Mouse (Mus musculus) adrenal gland (tissue): ENCODE measurements around the gene D430042O09Rik.

Experiments used
- intact Hi-C: fragments of 180-260 bp; cut with DNase I; formaldehyde crosslinking; loops from one replicate; pipeline ENCODE4 v1.15.1; 2025

Gene D430042O09Rik

DNA sequence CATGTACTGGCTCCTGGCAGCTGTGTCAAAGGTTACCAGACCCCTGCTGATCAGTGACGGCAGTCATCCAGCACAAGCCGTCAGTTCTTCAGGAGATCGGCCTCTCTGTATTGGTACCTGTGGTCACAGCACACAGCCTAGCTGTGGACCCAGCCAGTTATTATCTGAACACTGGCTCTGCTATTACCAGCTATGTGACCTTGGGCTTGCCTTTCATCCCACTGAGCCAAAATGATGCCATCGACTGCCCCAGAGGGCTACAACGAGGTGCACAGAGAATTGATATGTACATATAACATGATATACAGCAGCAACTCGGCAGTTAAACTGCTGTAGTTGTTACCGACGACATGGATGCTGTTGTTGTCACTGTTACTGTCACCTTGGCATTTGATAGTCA, 82.4 kb downstream of the D430042O09Rik start:
- intact Hi-C loops = no loop called here

DNA sequence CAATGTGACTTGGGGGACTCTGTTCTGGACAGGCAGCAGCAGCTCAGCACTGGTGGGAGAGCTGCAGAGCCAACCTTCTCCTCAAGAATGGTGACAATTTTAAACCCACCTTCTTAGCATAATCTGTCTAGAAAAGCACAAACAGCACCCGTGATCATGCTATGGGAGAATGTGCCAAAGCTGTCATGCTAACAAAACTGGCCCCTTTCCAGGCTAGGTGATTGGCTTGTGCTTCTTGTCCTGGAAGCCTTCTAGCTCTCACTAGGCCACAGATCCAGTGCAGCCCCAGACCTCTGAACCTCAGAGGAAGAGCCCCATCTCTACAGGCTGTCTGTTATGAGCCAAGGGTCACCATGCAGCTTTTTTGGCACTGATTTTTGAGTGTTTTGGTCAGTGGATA, 98.9 kb downstream of the D430042O09Rik start:
- intact Hi-C loops = no loop called here

DNA sequence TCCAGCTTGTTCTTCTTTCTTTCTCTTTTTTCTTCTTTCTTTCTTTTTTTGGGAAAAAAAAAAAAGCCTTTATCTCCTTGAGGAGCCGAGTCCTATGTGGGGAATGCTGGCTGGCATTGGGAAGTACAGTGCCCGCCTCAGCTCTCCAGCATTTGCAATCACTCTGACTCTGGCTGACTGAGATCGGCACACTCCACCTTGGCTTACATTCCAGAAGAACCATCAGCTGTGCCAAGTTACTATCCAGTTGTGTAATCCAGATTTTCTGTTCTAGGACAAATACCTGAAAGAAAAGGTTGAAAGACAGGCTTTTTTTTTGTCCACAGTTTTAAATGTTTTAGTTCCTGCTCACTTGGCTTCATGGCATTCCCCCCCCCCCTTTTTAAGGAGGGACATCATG, 100.5 kb downstream of the D430042O09Rik start:
- intact Hi-C loops = no loop called here

DNA sequence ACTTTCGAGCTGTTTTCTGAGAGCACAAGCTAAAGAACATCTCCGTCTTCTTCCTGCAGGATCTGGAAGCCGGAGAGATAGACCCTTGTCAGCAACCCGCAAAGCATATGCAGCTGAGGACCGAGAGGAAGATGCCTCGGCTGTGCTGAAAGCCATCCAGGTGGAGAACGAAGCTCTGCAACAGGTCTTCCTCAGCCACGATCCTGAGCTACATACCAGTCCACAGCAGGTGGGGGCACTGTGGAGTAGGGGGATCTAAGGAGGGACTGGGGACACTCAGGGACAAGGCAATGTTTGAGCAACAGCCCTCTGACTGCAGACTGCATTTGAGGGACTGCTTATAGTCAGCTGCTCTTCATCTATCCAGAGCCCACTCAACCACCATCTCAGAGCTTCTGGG, 105.0 kb downstream of the D430042O09Rik start:
- intact Hi-C loops = no loop called here

DNA sequence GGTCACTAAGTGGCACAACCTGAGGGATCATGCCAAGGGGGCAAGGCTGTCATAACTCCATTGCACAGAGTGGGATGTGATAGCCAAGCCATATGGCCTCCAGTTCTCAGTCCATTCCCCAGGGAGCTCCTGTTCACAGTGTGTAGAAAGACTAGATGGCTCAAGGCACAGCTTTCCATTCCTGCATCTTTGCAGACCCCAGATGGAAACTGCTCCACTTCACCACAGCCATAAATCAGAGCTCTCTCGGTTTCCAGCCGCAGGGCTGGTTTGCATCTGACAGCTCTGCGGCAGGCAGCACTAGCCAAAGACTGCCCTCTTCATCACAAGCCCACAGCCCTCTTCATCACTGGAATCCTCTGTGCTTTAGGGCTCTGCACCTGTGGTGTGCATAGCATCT, 108.0 kb downstream of the D430042O09Rik start:
- intact Hi-C loops = no loop called here

DNA sequence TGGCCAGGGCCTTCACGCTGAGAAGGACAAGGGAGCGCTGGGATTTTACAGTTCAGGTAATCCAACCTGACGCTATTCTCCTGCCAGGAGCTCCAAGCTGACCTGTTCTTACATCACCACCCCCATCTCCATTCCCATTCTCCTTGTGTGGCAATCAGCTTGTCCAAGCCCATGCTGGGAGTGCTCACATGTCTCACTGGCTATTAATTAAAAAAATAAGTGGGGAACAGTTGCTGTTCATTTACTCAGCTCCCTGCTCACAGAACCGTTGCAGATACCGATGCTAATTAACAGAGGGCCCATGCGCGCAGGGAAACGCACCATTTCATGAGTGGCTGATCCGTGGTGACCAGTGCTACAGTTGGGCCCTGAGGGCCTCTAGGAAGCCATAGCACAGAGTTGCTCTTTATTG, 110.6 kb downstream of the D430042O09Rik start:
- intact Hi-C loops = no loop called here

DNA sequence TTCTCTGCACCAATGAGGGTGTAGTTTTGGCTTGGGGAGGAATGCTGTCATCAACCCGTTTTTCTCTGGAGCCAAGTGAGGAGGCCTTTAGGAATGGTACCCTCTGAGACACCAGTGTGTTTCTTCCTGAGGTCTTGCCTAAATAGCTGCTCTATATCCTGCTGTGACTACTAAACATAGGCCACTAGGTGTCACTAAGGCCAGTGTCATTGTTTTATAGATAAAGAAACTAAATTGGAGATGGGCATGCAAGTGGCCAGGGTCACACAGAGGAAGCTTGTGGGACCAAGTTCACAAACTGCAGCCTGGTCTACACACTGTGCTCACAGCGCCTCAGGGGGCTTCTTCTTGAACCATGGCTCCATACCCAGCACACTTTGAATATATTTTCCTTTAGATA, 112.5 kb downstream of the D430042O09Rik start:
- intact Hi-C loops = loop anchor here (2.0 kb wide), 1 partner anchor 269 kb away; no protein-coding TSS in a partner anchor

DNA sequence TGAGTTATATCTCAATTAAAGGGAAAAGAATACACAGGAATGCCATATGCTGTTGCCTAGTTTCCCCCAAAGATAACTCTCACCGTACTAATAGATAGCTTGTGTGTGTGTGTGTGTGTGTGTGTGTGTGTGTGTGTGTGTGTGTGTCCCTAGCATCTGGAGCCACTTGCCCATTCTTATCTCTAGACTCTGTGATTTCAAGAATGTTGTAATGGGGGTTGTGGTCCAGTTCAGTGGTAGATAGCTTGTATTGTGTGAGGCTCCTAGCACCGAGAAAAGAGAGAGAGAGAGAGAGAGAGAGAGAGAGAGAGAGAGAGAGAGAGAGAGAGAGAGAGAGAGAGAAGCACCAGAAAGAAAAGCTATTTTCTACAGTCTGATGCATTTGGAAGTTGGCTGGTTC, 118.7 kb downstream of the D430042O09Rik start:
- intact Hi-C loops = no loop called here

DNA sequence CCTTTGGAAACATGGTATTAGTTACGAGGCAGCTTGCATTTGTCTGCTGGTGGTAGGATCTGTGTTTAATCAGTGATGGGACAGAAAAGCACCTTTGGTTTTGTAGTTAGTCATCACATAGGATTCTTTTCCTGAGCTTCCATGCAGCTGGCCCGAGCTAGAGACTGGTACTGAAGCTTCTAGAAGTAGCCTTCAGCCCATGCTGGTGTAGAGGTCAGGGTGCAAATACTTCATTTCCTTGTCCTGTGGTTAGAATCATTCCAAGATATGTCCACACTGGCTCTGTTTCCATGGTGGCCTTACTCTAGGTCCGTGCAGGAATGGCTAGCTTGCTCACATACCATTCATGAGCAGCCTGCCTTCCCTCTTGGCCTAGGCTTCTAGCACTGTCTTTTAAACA, 119.2 kb downstream of the D430042O09Rik start:
- intact Hi-C loops = no loop called here

DNA sequence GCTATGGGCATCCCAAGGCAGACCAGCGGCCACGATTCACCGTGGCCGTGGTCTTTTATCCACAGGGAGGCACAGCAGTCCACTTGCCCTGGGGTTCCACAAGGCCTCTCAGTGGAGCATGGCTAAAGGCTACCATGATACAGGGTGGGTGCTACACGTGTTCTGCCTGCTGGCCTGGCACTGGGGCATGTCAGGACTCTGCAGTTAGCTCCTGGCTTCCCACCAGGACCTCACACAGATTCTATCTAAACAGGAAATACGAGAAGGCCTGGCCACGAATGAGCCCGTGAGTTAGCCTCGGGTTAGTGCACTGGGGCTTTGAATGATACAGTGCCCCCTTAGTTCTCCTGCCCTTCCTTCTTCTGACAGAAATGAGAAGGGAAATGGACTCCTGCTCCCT, 119.7 kb downstream of the D430042O09Rik start:
- intact Hi-C loops = no loop called here

DNA sequence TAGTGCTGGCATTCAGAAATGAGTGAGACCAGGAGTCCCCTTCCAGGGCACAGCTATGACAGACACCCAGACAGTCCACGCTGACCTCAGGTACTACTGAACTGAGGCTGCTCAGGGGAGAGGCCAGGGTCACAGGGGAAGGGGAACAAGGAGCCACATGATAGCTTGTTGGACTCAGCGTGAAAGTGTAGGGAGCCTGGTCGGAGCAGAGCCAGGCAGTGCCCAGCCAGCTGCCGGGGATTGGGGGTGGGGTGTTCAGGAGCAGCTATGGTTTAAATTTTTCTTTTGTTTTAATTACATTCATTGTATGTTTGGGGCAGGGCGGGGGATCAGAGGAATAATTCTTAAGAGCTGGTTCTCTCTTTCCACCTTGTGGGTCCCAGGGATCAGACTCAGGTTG, 120.9 kb downstream of the D430042O09Rik start:
- intact Hi-C loops = no loop called here

DNA sequence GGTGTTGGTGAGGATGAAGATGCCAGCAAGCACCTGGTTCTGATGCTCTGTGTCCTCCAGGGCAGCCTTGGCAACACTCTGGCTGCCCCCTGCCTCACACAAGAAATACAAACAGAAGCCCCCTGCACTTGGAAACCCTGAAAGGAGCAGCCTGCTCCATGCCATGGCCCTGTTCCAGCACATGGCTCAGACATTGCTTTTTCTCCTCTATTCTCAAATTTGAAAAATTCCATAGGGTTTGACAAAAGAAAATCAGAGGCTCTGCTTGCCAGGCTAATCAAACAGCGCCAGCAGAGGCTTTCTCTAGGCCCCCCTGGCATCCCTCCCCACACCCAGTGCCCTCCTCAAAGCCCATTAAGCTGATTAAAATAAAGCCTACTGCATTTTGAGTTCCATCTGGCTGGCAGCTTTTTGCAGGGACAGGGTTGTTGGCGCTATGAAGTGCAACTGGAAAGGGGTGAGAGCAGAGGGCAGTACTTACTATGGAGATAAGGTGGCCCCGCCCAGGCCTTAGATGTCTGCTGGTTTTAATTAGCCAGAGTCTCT, 121.5 kb downstream of the D430042O09Rik start:
- intact Hi-C loops = no loop called here

DNA sequence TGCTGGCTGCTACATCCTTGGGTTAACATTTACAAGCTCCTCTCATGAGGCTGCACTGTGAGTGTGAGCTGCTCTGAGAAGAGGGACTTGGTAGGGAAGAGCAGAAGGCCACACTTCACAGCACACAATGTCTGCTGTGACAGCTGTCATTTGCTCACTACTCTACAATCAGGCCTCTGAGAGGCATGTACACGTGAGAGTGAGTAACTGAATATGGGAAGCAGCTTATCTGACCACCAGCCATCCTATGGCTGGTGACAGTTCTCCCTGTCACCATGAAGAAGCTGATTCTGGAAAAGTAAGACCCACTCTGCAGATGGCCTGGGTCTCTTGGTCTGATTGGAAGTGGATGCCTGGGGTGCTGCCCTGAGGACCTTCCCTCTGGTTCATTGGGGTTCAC, 125.1 kb downstream of the D430042O09Rik start:
- intact Hi-C loops = no loop called here

DNA sequence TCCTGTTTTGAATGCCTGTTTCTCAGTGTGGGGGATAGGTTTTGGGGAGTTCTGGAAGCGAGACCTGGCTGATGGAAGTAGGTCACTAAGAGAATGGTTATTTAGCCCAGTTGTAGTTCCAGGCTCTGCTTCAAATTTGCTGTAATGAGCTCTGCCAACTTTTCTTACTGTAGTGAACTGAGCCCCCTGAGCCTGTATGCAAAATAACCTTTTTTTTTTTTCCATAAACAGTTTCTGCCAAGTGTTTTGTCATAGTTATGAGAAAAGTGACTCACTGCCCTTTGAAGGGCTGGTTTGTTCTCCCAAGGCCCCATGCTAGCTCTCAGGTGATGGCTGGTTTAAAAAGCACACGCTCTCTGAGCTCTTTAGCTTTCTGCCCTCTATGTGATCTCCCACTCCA, 125.8 kb downstream of the D430042O09Rik start:
- intact Hi-C loops = no loop called here

DNA sequence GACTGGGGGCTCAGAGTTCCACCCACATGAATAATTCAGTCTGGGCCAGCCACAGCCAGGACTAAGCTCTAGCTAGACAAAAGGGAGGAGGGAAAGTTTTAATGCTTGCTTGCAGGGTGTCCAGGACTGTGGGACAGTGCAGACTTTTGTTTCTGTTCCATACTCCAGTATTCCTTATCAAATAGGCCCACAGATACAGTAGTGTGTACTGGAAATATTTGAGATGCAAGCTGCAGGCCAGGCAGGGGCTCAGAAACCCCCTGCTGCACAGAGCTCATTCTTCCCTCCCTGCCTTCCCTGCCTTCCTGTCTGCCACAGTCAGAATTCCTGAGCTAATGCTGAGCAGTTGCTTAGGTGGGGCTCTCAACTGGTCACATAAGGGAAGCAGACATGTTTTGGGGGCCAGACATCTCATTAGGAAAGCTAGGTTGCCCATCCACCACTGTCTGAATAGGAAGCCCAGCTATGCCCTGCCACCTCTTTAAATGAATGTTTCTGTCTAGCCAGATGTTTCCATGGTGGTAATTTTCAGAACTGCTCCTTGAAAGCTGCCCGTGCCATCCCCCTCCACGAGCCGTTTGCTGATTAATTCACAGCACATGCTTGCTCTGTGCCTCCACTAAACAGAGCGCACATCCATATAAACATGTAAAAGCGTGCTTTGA, 130.5 kb downstream of the D430042O09Rik start:
- intact Hi-C loops = no loop called here

DNA sequence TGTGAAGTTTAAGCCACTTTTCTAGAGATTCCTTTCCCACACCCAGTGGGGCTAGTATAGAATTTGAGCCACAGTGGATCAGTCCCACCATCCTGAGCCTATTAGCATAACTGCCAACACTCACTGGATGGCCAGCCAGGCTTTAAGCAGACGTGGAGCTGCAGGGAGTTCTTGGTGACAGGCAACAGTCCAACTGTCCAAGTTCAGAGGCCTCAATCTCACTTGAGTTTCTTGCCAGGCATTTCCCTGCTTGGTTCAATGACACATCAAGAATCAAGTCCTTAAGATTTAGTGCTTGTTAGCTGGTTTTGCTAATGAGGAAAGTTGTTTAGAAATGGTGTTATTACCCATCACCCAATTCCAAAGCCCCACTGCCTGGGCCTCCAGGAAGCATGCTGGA, 137.9 kb downstream of the D430042O09Rik start:
- intact Hi-C loops = no loop called here

DNA sequence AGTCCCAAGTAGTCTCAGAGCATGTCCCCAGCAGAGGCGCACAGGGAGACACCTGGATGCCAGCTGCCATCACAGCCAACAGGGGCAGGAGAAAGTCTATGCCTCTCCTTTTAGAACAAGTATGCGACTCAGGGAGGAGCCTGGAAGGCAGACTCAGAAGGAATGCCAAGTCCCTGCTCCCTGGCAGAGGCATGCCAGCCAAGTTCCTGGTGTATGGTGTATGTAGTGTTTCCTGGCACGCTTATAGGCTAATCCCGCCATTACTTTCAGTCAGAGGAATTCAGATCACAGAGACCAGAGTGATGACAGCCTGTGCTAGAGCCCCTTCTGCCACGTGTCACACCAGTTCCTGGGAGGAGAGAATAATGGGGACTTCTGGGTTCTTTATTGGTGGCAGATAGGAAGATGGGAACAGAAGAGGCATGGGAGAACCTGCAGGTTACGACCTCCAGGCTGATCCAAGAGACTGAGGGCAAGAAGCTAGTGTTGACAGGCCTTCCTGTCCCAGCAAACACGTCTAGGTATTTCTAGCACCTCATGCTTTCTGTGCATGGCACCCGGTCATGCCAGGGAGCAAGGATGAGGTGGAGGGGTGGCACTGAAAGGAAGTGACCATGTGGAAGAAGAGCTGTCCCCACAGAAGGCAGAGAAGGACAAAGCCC, 139.3 kb downstream of the D430042O09Rik start:
- intact Hi-C loops = no loop called here

DNA sequence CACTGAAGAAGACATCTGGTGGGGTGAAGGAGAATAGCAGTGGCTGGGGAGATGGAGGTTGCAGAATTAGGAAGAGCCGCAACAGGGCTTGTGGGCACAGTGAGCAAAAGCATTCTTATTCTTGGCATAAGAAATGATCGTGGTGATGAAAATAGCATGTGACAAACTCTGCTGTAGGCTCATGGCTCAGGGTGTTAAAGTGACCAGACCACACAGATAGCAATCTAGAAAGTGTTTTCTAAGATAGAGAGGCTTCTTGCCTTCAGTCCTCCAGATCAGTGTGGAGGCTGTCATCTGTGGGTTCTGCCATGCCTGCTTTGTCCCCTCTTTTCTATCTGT, 139.8 kb downstream of the D430042O09Rik start:
- intact Hi-C loops = no loop called here

DNA sequence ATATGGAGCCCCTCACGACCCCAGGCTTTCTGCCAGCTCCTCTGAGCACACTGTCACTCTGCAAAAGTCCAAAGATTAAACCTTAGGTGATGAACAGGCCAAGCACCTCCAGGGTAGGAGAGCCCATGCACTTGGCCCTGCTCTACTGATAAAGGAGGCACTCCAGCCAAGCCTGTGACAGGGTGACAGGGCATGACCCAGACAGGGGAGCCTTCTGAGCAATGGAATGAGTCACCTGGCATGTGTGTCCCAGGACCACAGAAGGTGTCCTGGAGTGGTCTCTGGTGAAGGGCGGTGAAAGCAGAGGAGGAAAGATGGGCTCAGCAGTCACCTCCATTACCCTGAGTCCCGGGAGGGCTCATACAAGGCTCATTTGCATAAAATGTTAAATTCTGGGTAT, 151.9 kb downstream of the D430042O09Rik start:
- intact Hi-C loops = no loop called here

DNA sequence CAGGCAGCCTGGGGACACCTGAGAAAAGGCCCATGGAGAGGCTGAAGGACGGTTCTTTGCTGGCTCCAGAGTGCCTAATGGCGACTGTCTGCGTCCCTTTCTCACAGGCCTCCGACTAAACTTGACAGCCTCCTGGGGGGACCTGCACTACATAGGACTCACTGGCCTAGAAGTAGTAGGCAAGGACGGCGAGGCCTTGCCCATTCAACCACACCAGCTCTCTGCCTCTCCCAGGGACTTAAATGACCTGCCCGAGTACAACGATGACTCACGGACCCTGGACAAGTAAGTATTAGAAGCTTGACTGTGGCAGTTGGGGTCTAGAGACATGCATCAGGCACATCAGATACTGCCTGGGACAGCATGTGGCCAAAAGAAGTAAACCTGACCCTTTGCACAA, 152.7 kb downstream of the D430042O09Rik start:
- intact Hi-C loops = no loop called here

DNA sequence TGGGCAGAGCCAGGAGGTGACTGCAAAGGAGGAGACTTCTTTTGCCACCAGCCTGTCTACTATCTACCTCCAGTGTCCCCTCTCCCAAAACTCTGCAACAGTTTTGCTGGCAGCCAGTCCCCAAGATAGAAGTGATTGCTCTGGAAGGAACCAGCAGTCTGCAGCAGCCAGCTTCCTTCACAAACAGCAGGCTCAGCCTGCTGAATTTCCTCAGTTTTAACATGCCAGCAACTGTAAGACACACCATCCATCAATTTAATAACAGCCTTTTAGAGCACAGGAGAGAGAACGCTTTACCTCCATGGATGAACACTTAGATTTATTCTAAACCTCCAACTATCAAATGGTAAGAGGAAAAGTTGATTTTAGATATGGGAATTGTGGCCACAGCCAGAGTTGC, 156.3 kb downstream of the D430042O09Rik start:
- intact Hi-C loops = no loop called here

DNA sequence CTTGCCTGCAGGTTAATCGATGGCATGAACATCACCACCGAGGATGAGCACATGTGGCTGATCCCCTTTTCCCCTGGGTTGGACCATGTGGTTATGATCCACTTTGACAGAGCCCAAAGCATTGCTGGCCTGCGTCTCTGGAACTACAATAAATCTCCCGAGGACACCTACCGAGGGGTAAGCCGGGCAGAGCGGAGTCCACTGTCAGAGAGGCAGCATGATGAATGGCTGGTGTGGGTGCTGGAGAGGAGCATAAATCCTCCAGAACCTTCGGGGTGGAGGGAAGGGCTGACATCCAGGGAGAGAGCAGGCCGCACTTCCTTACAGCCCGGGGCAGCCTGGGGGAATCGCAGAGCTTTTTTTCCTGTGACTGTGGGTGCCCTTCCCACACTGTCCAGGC, 157.5 kb downstream of the D430042O09Rik start:
- intact Hi-C loops = loop anchor here (5.0 kb wide), 1 partner anchor 47 kb away; no protein-coding TSS in a partner anchor

DNA sequence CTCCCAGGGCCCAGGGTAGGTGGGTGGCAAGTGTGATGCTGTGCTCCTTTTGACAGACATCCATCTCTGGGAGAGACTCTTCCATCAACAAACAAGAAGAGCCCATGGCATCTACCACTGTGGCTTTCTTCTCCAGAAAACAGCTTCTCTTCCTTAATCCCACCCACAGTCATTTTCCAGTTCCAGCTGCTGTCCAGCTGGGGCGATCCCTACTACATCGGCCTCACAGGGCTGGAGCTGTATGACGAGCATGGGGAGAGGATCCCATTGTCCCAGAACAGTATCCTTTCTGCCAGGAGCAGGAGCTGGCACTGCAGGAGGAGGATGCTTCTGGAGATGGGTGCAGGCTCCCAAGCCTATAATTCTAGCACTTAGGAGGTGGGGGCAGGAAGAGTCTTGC, 160.9 kb downstream of the D430042O09Rik start:
- intact Hi-C loops = loop anchor here (5.0 kb wide), 1 partner anchor 44 kb away; no protein-coding TSS in a partner anchor
